Mouse (Mus musculus) small intestine, adult 2 months (tissue): ENCODE data around the gene Naa50. TPM values are rescaled to one million over a fixed set of nuclear protein-coding genes. Genes with fewer than 3 reads are reported as not detected.
A peak's percentile ranks its signal among the peaks of the same experiment; 100 is the strongest.

Source experiments
- H3K27ac ChIP-seq: fragments of 200-500 bp; 2 replicates; pipeline ENCODE4 v1.5.1; 2012; ENCODE audit warnings: low read depth, low read length, control low read depth, inconsistent platforms; ENCODE audit not compliant: insufficient read depth
- H3K27me3 ChIP-seq: fragments of 200-500 bp; 2 replicates; pipeline ENCODE4 v1.6.1; 2012; ENCODE audit warnings: mild to moderate bottlenecking, moderate library complexity, low read length, inconsistent platforms; ENCODE audit not compliant: control insufficient read depth, insufficient read depth
- H3K36me3 ChIP-seq: fragments of 200-500 bp; 2 replicates; pipeline ENCODE4 v1.6.1; 2012; ENCODE audit warnings: mild to moderate bottlenecking, low read length, control low read depth, inconsistent platforms; ENCODE audit not compliant: control insufficient read depth, insufficient read depth
- H3K4me1 ChIP-seq: fragments of 200-500 bp; 2 replicates; pipeline ENCODE4 v1.6.1; 2012; ENCODE audit warnings: low read length, inconsistent platforms, mixed read lengths; ENCODE audit not compliant: control insufficient read depth, insufficient read depth, insufficient read length
- H3K4me3 ChIP-seq: fragments of 200-500 bp; 2 replicates; pipeline ENCODE4 v1.5.1; 2012; ENCODE audit warnings: low read depth, mild to moderate bottlenecking, control low read depth, inconsistent platforms, low read length, moderate library complexity
- CTCF ChIP-seq: fragments of 200-500 bp; IDR thresholded peaks from 2 replicates; pipeline ENCODE4 v1.5.1; 2012; ENCODE audit warnings: low read depth, mild to moderate bottlenecking, control low read depth, inconsistent platforms, low read length, moderate library complexity, mixed read lengths; ENCODE audit not compliant: insufficient replicate concordance, insufficient read length; ENCODE audit errors: extremely low read depth
- POLR2A ChIP-seq: fragments of 200-500 bp; IDR thresholded peaks from 2 replicates; pipeline ENCODE4 v1.6.1; 2012; ENCODE audit warnings: low read depth, mild to moderate bottlenecking, control low read depth, inconsistent platforms, low read length, moderate library complexity
- WGBS: fragments of 180-500 bp; shearing (Covaris S2); methylation state at CpG from one replicate; pipeline ENCODE4 v1.1.7; 2018; 5-methylcytosine and 5-hydroxymethylcytosine counted together
- polyA plus RNA-seq: library from polyadenylated mRNA; depleted of rRNA; stranded (reverse); fragments of >200 nt; gene quantifications from 2 replicates; pipeline ENCODE4 v1.2.3, GENCODE M21; 2012

Naa50 gene
- polyA plus RNA-seq, 1 experiment = 7.7 TPM

DNA sequence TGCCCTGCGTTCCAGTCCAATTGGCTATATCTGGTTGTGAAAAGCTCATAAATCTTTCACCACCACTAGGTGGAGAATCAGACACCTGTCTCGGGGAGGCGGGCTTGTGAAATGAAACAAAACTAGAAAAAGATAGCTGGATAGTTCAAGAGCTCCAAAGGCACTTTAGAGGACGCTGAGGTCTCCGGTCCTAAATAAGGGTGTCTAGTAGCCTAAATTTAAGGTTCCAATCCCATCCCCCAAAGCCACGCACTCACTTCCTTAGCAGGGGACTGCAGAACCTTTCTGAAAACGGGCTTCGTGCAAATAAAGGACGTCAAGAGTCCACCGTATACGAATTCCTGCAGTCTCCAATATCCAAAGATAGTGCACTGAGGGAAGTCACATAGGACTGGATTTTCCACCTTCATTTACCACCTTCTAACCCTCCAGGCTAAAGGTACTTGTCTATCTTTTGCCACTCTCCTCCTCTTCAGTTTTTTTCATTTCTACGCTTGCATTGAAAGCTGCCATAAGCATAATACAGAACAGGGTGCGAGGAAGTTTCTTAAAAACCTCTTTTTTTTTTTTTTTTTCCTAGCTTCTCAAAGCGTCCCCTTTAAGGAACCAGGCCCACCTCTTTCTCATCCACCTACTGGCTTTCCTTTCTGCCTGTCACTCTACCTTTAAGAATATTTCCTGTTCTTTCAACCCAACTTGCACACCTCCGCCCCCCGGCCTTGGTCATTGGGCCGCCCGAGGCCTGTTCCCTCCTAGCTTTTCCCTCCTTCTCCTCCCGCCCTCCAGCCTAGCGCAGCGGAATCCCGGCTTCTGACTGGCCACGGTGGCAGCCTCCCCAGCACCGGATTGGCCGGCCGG is 32.9 kb downstream of the Naa50 start:
- Histone ChIP-seq H3K36me3 (no peaks in the 10 kb centered on the region), H3K27ac (peak overlapping the region; percentile 94), H3K4me3 (peak overlapping the region; percentile 62), H3K27me3 (no peaks in the 10 kb centered on the region), H3K4me1 (peaks cover 6% of the 10 kb centered on the region; the same call in 1 of the 2 replicates)
- TF ChIP-seq CTCF = no peak
- TF ChIP-seq POLR2A = no peak
- WGBS = under 1% methylated on average over 26 of the region's 26 CpGs

- TF ChIP-seq POLR2A = no peak
- Histone ChIP-seq H3K36me3 (no peaks in the 10 kb centered on the region), H3K4me3 (peak within 1 kb of the TSS; percentile 98), H3K27ac (peak within 1 kb of the TSS; percentile 94), H3K4me1 (peaks cover 6% of the 10 kb centered on the region; the same call in 1 of the 2 replicates), H3K27me3 (no peaks in the 10 kb centered on the region)
- under 1% methylated on average over 59 of the region's 77 CpGs for WGBS
Measured at GRCm38 (mm10) chr16:44173155-44173941, 33.7 kb downstream of the Naa50 start, which contains the start of gene Usf3. Gene Usf3 (plus strand): TSS chr16:44173246.

- no peak for TF ChIP-seq POLR2A
- no peak for TF ChIP-seq CTCF
- peak overlapping the region; percentile 41 for H3K27ac ChIP-seq
- 2% methylated on average over 7 of the region's 7 CpGs for WGBS
Measured at GRCm38 (mm10) chr16:44173966-44174530, 34.4 kb downstream of the Naa50 start.

DNA sequence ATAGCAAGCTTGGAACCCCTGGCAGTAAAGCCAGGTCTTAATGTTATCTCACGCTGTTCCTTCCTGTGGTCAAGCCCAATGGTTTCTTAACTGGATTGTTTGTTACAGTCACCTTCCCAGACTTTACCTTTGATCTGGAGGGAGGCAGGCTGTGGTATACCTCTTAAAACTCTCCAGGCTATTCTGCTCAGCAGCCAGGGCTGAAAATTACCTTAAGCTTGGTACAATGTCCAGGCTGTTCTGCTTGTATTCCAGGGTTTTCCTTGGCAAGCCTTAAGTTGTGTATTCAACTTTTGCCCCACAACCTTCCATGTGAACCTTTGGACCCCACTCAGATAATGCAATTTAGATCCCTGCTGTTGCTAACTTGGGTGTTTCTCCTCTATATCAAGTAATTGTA is 35.4 kb downstream of the Naa50 start:
- peak overlapping the region; percentile 76 for H3K27ac ChIP-seq
- H3K4me3 ChIP-seq = no peak overlapping the region
- TF ChIP-seq POLR2A = no peak
- no peak for TF ChIP-seq CTCF
- H3K36me3 ChIP-seq = peaks cover 4% of the 10 kb centered on the region; the same call in 1 of the 2 replicates
- no peaks in the 10 kb centered on the region for H3K27me3 ChIP-seq
- 31% methylated on average over 1 of the region's 1 CpGs for WGBS
- peaks cover 6% of the 10 kb centered on the region; the same call in 1 of the 2 replicates for H3K4me1 ChIP-seq

More at GRCm38 (mm10) chr16:44173966-44174530, 34.4 kb downstream of the Naa50 start:
- Histone ChIP-seq H3K36me3 (peaks cover 1% of the 10 kb centered on the region; the same call in 1 of the 2 replicates), H3K27me3 (no peaks in the 10 kb centered on the region), H3K4me1 (peaks cover 6% of the 10 kb centered on the region; the same call in 1 of the 2 replicates), H3K4me3 (peak overlapping the region; percentile 98)

DNA sequence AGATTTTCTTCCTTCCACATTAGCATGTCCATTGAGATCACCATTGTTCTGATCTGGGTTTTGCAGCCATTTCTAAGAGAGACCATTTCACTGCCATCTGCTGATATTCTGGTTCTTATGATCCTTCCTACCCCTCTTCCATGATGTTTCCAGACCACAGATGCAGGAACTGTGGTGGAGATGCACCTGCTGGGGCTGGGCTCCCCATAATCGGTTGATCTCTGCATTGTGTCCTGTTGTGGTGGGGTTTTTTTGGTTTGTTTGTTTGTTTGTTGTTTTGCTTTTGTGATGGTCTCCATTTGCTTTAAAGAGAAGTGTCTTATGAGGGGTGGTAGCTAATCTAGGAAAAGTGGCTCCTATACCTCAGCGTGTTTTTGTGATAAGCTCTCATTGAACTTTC is 36.9 kb downstream of the Naa50 start:
- H3K4me3 ChIP-seq = no peak overlapping the region
- peaks cover 5% of the 10 kb centered on the region for H3K36me3 ChIP-seq
- H3K4me1 ChIP-seq = peaks cover 6% of the 10 kb centered on the region; the same call in 1 of the 2 replicates
- H3K27me3 ChIP-seq = no peaks in the 10 kb centered on the region
- no peak overlapping the region for H3K27ac ChIP-seq
- TF ChIP-seq POLR2A (no peak), CTCF (no peak)
- 85% methylated on average over 2 of the region's 2 CpGs for WGBS

DNA sequence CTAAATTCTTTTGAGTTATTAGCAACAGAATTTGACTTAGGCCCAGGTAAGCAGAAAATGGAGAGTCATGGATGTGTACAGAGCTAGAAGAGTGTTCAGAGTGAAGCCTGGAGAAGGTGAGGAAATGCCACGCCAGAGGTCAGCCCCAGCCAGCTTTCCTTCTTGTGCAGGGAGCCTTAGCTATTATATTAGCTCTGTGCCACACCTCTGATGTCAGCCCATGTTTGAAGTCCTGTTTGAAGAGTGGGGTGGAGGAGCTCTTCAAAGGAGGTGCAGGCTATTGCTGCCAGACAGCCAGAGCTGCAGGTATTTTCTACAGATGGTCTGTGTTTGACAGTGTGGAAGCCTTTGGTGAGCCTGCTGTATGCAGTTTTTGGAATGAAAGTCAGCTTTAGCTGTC is 38.9 kb downstream of the Naa50 start:
- WGBS = 13% methylated on average over 1 of the region's 1 CpGs
- H3K27ac ChIP-seq = no peak overlapping the region

More for the DNA sequence above, 38.9 kb downstream of the Naa50 start:
- no peak for TF ChIP-seq CTCF
- no peak for TF ChIP-seq POLR2A
- Histone ChIP-seq H3K27me3 (no peaks in the 10 kb centered on the region), H3K4me1 (peaks cover 9% of the 10 kb centered on the region; the same call in 1 of the 2 replicates), H3K36me3 (peaks cover 5% of the 10 kb centered on the region), H3K4me3 (no peak overlapping the region)
